Mouse (Mus musculus): ENCODE measurements around the gene Gm42517. TPM values are rescaled to one million over a fixed set of nuclear protein-coding genes. Genes with fewer than 3 reads are reported as not detected.

Gene Gm42517
- polyA plus RNA-seq, 1 experiment, result 1.1 TPM

DNA sequence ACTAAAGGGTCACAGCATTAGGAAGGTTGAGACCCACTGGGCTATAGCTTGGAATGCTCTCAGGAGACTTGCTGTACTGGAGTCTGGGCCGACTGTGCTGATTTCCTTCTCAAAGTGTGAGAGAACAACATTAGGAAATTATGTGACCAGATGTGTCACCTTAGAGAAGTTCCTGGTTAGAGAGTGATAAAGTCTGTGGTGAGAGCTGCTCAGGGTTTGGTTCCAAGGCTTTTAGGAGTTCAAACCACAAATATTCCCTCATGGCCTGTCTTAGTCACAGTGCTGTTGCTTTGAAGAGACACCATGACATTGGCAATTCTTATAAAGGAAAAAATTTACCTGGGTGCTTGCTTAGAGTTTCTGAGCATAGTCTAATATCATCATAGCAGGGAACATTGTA, 8.3 kb upstream of the Gm42517 start:
- Histone ChIP-seq H3ac (ENCODE audit: control insufficient read depth, insufficient read length) (no peak overlapping the region), H3K36me3 (ENCODE audit: control insufficient read depth, insufficient read depth) (no peaks in the 10 kb centered on the region), H3K79me2 (ENCODE audit: control insufficient read depth, insufficient read depth) (no peaks in the 10 kb centered on the region), H3K4me3 (no peak overlapping the region), H3K27me3 (ENCODE audit: control insufficient read depth, insufficient read depth, insufficient read length) (no peaks in the 10 kb centered on the region), H3K4me2 (ENCODE audit: low read depth) (no peak overlapping the region)
- TF ChIP-seq TCF12 (IDR thresholded peaks at IDR 0.05; ENCODE audit: insufficient read depth, poor library complexity, severe bottlenecking) (no peak), MAX (IDR thresholded peaks at IDR 0.05; ENCODE audit: low read depth) (no peak), USF1 (IDR thresholded peaks at IDR 0.05; ENCODE audit: low read depth) (no peak), POLR2AphosphoS2 (IDR thresholded peaks at IDR 0.05; ENCODE audit: insufficient read length, low read depth) (no peak), POLR2A (IDR thresholded peaks at IDR 0.05; ENCODE audit: insufficient read length, low read depth) (no peak), TCF3 (IDR thresholded peaks at IDR 0.05; ENCODE audit: insufficient read length, low read depth) (no peak), E2F4 (IDR thresholded peaks at IDR 0.05; ENCODE audit: insufficient read depth) (no peak)

GRCm38 (mm10) chr5:108374079-108374478, 6.4 kb upstream of the Gm42517 start:
- Histone ChIP-seq H3K27me3 (ENCODE audit: control insufficient read depth, insufficient read depth, insufficient read length) (peaks cover 5% of the 10 kb centered on the region), H3K36me3 (ENCODE audit: control insufficient read depth, insufficient read depth) (no peaks in the 10 kb centered on the region), H3K4me3 (no peak overlapping the region), H3K79me2 (ENCODE audit: control insufficient read depth, insufficient read depth) (no peaks in the 10 kb centered on the region), H3K4me2 (ENCODE audit: low read depth) (no peak overlapping the region), H3ac (ENCODE audit: control insufficient read depth, insufficient read length) (no peak overlapping the region)
- TF ChIP-seq USF1 (IDR thresholded peaks at IDR 0.05; ENCODE audit: low read depth), result no peak
- TF ChIP-seq SRF (IDR thresholded peaks at IDR 0.05; ENCODE audit: control insufficient read depth, insufficient read length, low read depth), result no peak
- no peak for TF ChIP-seq TCF12 (IDR thresholded peaks at IDR 0.05; ENCODE audit: insufficient read depth, poor library complexity, severe bottlenecking)
- no peak for TF ChIP-seq REST (IDR thresholded peaks at IDR 0.05; ENCODE audit: insufficient read depth, insufficient read length)
- no peak for TF ChIP-seq POLR2AphosphoS2 (IDR thresholded peaks at IDR 0.05; ENCODE audit: insufficient read length, low read depth)
- no peak for TF ChIP-seq MYOD1 (IDR thresholded peaks at IDR 0.05; ENCODE audit: control insufficient read depth in 1 of 3, insufficient read length in 2 of 3, low read depth in 2 of 3)
- TF ChIP-seq E2F4 (IDR thresholded peaks at IDR 0.05; ENCODE audit: insufficient read depth), result no peak
- no peak for TF ChIP-seq TCF3 (IDR thresholded peaks at IDR 0.05; ENCODE audit: insufficient read length, low read depth)

DNA sequence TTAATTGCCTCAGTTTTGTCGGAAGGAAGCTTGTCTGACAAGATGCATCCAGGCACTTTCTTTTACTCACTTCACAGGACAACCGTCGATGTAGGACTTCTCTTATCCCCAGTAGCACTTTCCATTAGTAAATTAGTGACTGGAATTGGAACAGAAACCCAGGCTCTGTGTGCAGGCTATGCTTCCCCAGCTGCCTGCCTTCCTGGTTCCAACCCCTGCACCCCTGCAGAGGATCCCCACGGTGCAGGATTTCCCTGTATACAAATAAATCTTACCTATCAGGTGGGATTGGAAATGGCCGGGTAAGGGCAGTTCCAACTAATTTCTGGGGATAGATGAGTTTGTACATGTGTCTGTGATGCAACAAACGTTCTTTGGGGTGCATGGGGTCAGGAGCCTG, 2.2 kb upstream of the Gm42517 start:
- Histone ChIP-seq H3ac (ENCODE audit: control insufficient read depth, insufficient read length) (no peak overlapping the region), H3K4me2 (ENCODE audit: low read depth) (no peak overlapping the region), H3K36me3 (ENCODE audit: control insufficient read depth, insufficient read depth) (no peaks in the 10 kb centered on the region), H3K79me2 (ENCODE audit: control insufficient read depth, insufficient read depth) (no peaks in the 10 kb centered on the region), H3K27me3 (ENCODE audit: control insufficient read depth, insufficient read depth, insufficient read length) (peaks cover 38% of the 10 kb centered on the region), H3K4me3 (no peak overlapping the region)
- no peak for TF ChIP-seq E2F4 (IDR thresholded peaks at IDR 0.05; ENCODE audit: insufficient read depth)
- no peak for TF ChIP-seq MAX (IDR thresholded peaks at IDR 0.05; ENCODE audit: low read depth)
- TF ChIP-seq POLR2AphosphoS2 (IDR thresholded peaks at IDR 0.05; ENCODE audit: insufficient read length, low read depth), result no peak
- no peak for TF ChIP-seq MYOG (IDR thresholded peaks at IDR 0.05; ENCODE audit: control insufficient read depth in 1 of 3, insufficient read depth in 1 of 3, insufficient read length in 2 of 3, low read depth in 2 of 3)
- TF ChIP-seq POLR2A (IDR thresholded peaks at IDR 0.05; ENCODE audit: insufficient read length, low read depth), result no peak
- no peak for TF ChIP-seq TCF12 (IDR thresholded peaks at IDR 0.05; ENCODE audit: insufficient read depth, poor library complexity, severe bottlenecking)
- no peak for TF ChIP-seq USF1 (IDR thresholded peaks at IDR 0.05; ENCODE audit: low read depth)
- no peak for TF ChIP-seq TCF3 (IDR thresholded peaks at IDR 0.05; ENCODE audit: insufficient read length, low read depth)
- TF ChIP-seq SRF (IDR thresholded peaks at IDR 0.05; ENCODE audit: control insufficient read depth, insufficient read length, low read depth), result no peak
- TF ChIP-seq CEBPB (IDR thresholded peaks at IDR 0.05; ENCODE audit: insufficient read depth, poor library complexity, severe bottlenecking), result no peak
- no peak for TF ChIP-seq REST (IDR thresholded peaks at IDR 0.05; ENCODE audit: insufficient read depth, insufficient read length)
- TF ChIP-seq MYOD1 (IDR thresholded peaks at IDR 0.05; ENCODE audit: control insufficient read depth in 1 of 3, insufficient read length in 2 of 3, low read depth in 2 of 3), result no peak

GRCm38 (mm10) chr5:108368851-108369621, 1.3 kb upstream of the Gm42517 start:
- no peak overlapping the region for H3ac ChIP-seq (ENCODE audit: control insufficient read depth, insufficient read length)
- no peaks in the 10 kb centered on the region for H3K79me2 ChIP-seq (ENCODE audit: control insufficient read depth, insufficient read depth)
- TF ChIP-seq CEBPB (IDR thresholded peaks at IDR 0.05; ENCODE audit: insufficient read depth, poor library complexity, severe bottlenecking) (no peak), POLR2AphosphoS2 (IDR thresholded peaks at IDR 0.05; ENCODE audit: insufficient read length, low read depth) (no peak), REST (IDR thresholded peaks at IDR 0.05; ENCODE audit: insufficient read depth, insufficient read length) (no peak), USF1 (IDR thresholded peaks at IDR 0.05; ENCODE audit: low read depth) (no peak), MYOD1 (IDR thresholded peaks at IDR 0.05; ENCODE audit: control insufficient read depth in 1 of 3, insufficient read length in 2 of 3, low read depth in 2 of 3) (no peak), POLR2A (IDR thresholded peaks at IDR 0.05; ENCODE audit: insufficient read length, low read depth) (no peak), SRF (IDR thresholded peaks at IDR 0.05; ENCODE audit: control insufficient read depth, insufficient read length, low read depth) (no peak), TCF12 (IDR thresholded peaks at IDR 0.05; ENCODE audit: insufficient read depth, poor library complexity, severe bottlenecking) (no peak)
- H3K36me3 ChIP-seq (ENCODE audit: control insufficient read depth, insufficient read depth), result no peaks in the 10 kb centered on the region
- peak overlapping the region; percentile 95 for H3K4me2 ChIP-seq (ENCODE audit: low read depth)
- H3K27me3 ChIP-seq (ENCODE audit: control insufficient read depth, insufficient read depth, insufficient read length), result peaks cover 43% of the 10 kb centered on the region
- peak overlapping the region; percentile 10 for H3K4me3 ChIP-seq

GRCm38 (mm10) chr5:108368446-108368845, 724 bp upstream of the Gm42517 start:
- TF ChIP-seq MYOG (IDR thresholded peaks at IDR 0.05; ENCODE audit: control insufficient read depth in 1 of 3, insufficient read depth in 1 of 3, insufficient read length in 2 of 3, low read depth in 2 of 3) (no peak), REST (IDR thresholded peaks at IDR 0.05; ENCODE audit: insufficient read depth, insufficient read length) (no peak), SRF (IDR thresholded peaks at IDR 0.05; ENCODE audit: control insufficient read depth, insufficient read length, low read depth) (no peak), POLR2AphosphoS2 (IDR thresholded peaks at IDR 0.05; ENCODE audit: insufficient read length, low read depth) (no peak), TCF12 (IDR thresholded peaks at IDR 0.05; ENCODE audit: insufficient read depth, poor library complexity, severe bottlenecking) (no peak), USF1 (IDR thresholded peaks at IDR 0.05; ENCODE audit: low read depth) (no peak), MYOD1 (IDR thresholded peaks at IDR 0.05; ENCODE audit: control insufficient read depth in 1 of 3, insufficient read length in 2 of 3, low read depth in 2 of 3) (no peak), MAX (IDR thresholded peaks at IDR 0.05; ENCODE audit: low read depth) (no peak), CEBPB (IDR thresholded peaks at IDR 0.05; ENCODE audit: insufficient read depth, poor library complexity, severe bottlenecking) (no peak), POLR2A (IDR thresholded peaks at IDR 0.05; ENCODE audit: insufficient read length, low read depth) (no peak), E2F4 (IDR thresholded peaks at IDR 0.05; ENCODE audit: insufficient read depth) (no peak), TCF3 (IDR thresholded peaks at IDR 0.05; ENCODE audit: insufficient read length, low read depth) (no peak)
- Histone ChIP-seq H3K79me2 (ENCODE audit: control insufficient read depth, insufficient read depth) (no peaks in the 10 kb centered on the region), H3K27me3 (ENCODE audit: control insufficient read depth, insufficient read depth, insufficient read length) (peaks cover 43% of the 10 kb centered on the region), H3K36me3 (ENCODE audit: control insufficient read depth, insufficient read depth) (no peaks in the 10 kb centered on the region), H3K4me3 (peak overlapping the region; percentile 10), H3K4me2 (ENCODE audit: low read depth) (peak overlapping the region; percentile 95), H3ac (ENCODE audit: control insufficient read depth, insufficient read length) (peak overlapping the region; percentile 17)
